Mouse (Mus musculus) colon, adult 2 months (tissue): Measurements from ENCODE around the gene Carns1. TPM values are rescaled to one million over a fixed set of nuclear protein-coding genes. Genes with fewer than 3 reads are reported as not detected.

Source experiments
- polyA plus RNA-seq: library from polyadenylated mRNA; depleted of rRNA; stranded (reverse); fragments of >200 nt; gene quantifications from 2 replicates; pipeline ENCODE4 v1.2.3, GENCODE M21; 2012; rRNA removed

Gene Carns1
- 5.3 and 9.0 TPM in 2 replicates for polyA plus RNA-seq

GRCm38 (mm10) chr19:4175368-4175947 is at the start of gene Carns1:
Gene Carns1, minus strand, starts transcription at chr19:4175479.

GRCm38 (mm10) chr19:4214071-4214770 is 38.9 kb upstream of the Carns1 start, which contains the start of the genes Clcf1 and AC109138.7:
Gene Clcf1, plus strand, starts transcription at chr19:4214238.
Gene AC109138.7, plus strand, starts transcription at chr19:4214357.

GRCm38 (mm10) chr19:4201291-4201909 is 26.1 kb upstream of the Carns1 start, which contains the start of gene Rad9a:
Gene Rad9a, minus strand, starts transcription at chr19:4201662.

GRCm38 (mm10) chr19:4191528-4192250 is 16.4 kb upstream of the Carns1 start, which contains the start of gene Ppp1ca:
Gene Ppp1ca, plus strand, starts transcription at chr19:4192065.

GRCm38 (mm10) chr19:4190831-4191334 is 15.6 kb upstream of the Carns1 start, which contains the start of gene Tbc1d10c:
Gene Tbc1d10c, minus strand, starts transcription at chr19:4191284.

GRCm38 (mm10) chr19:4162646-4163542 is 12.4 kb downstream of the Carns1 start, which contains the start of gene Rps6kb2:
Gene Rps6kb2, minus strand, starts transcription at chr19:4163354.

GRCm38 (mm10) chr19:4153232-4153654 is 22.0 kb downstream of the Carns1 start, which contains the start of gene Ptprcap:
Gene Ptprcap, plus strand, starts transcription at chr19:4153604.

GRCm38 (mm10) chr19:4148491-4148806 is 26.8 kb downstream of the Carns1 start, which contains the start of gene Coro1b:
Gene Coro1b, plus strand, starts transcription at chr19:4148619.

GRCm38 (mm10) chr19:4143759-4144268 is 31.5 kb downstream of the Carns1 start, which contains the start of gene Cabp4:
Gene Cabp4, minus strand, starts transcription at chr19:4144033.

GRCm38 (mm10) chr19:4139446-4139845 is 35.8 kb downstream of the Carns1 start, which contains the start of gene Gpr152:
Gene Gpr152, plus strand, starts transcription at chr19:4139787.

GRCm38 (mm10) chr19:4125741-4126696 is 49.3 kb downstream of the Carns1 start, which contains the start of gene Aip:
Gene Aip, minus strand, starts transcription at chr19:4125858.

Other genes starting within 250 kb of the Carns1 start
- gene Aldh3b1, start 245.7 kb downstream of the Carns1 start, polyA plus RNA-seq = 14.9 and 17.0 TPM in 2 replicates
- gene Unc93b1, start 240.3 kb downstream of the Carns1 start, polyA plus RNA-seq = 160 and 202 TPM in 2 replicates
- 0.15 and 0.35 TPM in 2 replicates for gene Aldh3b3, start 216.8 kb downstream of the Carns1 start, polyA plus RNA-seq
- gene Aldh3b2, start 203.2 kb downstream of the Carns1 start, polyA plus RNA-seq = 14.5 and 14.7 TPM in 2 replicates
- gene Acy3, start 188.9 kb downstream of the Carns1 start, polyA plus RNA-seq = 55.2 and 55.9 TPM in 2 replicates
- gene Tbx10, start 182.7 kb downstream of the Carns1 start, polyA plus RNA-seq = not detected in 2 replicates
- 18.7 and 25.7 TPM in 2 replicates for gene Nudt8, start 174.9 kb downstream of the Carns1 start, polyA plus RNA-seq
- gene Gm49405, start 174.9 kb downstream of the Carns1 start, polyA plus RNA-seq = 2.1 and 2.5 TPM in 2 replicates
- 10.8 and 11.5 TPM in 2 replicates for gene Doc2g, start 172.2 kb downstream of the Carns1 start, polyA plus RNA-seq
- 185 and 192 TPM in 2 replicates for gene Ndufv1, start 162.7 kb downstream of the Carns1 start, polyA plus RNA-seq
- gene Gstp1, start 137.5 kb downstream of the Carns1 start, polyA plus RNA-seq = 871 and 970 TPM in 2 replicates
- 192 and 247 TPM in 2 replicates for gene Gstp2, start 129.5 kb downstream of the Carns1 start, polyA plus RNA-seq
- 8.4 and 8.5 TPM in 2 replicates for gene Gstp3, start 115.9 kb downstream of the Carns1 start, polyA plus RNA-seq
- 2.5 TPM in 1 of 2 replicates, not detected in the other for gene Cabp2, start 93.9 kb downstream of the Carns1 start, polyA plus RNA-seq
- 321 and 393 TPM in 2 replicates for gene Cdk2ap2, start 78.3 kb downstream of the Carns1 start, polyA plus RNA-seq
- gene Pitpnm1, start 75.5 kb downstream of the Carns1 start, polyA plus RNA-seq = 133 and 136 TPM in 2 replicates
- 65.0 and 68.8 TPM in 2 replicates for gene Aip, start 49.6 kb downstream of the Carns1 start, polyA plus RNA-seq
- gene Gpr152, start 35.7 kb downstream of the Carns1 start, polyA plus RNA-seq = 0.02 and 0.05 TPM in 2 replicates
- 0.15 and 0.28 TPM in 2 replicates for gene Cabp4, start 31.4 kb downstream of the Carns1 start, polyA plus RNA-seq
- gene Coro1b, start 26.9 kb downstream of the Carns1 start, polyA plus RNA-seq = 657 and 730 TPM in 2 replicates
- 74.8 and 129 TPM in 2 replicates for gene Ptprcap, start 21.9 kb downstream of the Carns1 start, polyA plus RNA-seq
- 38.0 and 53.9 TPM in 2 replicates for gene Rps6kb2, start 12.1 kb downstream of the Carns1 start, polyA plus RNA-seq
- gene Tbc1d10c, start 15.8 kb upstream of the Carns1 start, polyA plus RNA-seq = 9.9 and 10.0 TPM in 2 replicates
- 488 and 523 TPM in 2 replicates for gene Ppp1ca, start 16.6 kb upstream of the Carns1 start, polyA plus RNA-seq
- gene Rad9a, start 26.2 kb upstream of the Carns1 start, polyA plus RNA-seq = 15.7 and 22.4 TPM in 2 replicates
- gene Clcf1, start 38.8 kb upstream of the Carns1 start, polyA plus RNA-seq = 8.3 and 14.8 TPM in 2 replicates
- not detected in 2 replicates for gene AC109138.7, start 38.9 kb upstream of the Carns1 start, polyA plus RNA-seq
- 86.7 and 104 TPM in 2 replicates for gene Pold4, start 56.4 kb upstream of the Carns1 start, polyA plus RNA-seq
- gene Ssh3, start 93.7 kb upstream of the Carns1 start, polyA plus RNA-seq = 188 and 216 TPM in 2 replicates
- gene Ankrd13d, start 107.7 kb upstream of the Carns1 start, polyA plus RNA-seq = 4.3 and 7.3 TPM in 2 replicates
- gene Grk2, start 130.7 kb upstream of the Carns1 start, polyA plus RNA-seq = 120 and 123 TPM in 2 replicates
- gene Kdm2a, start 222.8 kb upstream of the Carns1 start, polyA plus RNA-seq = 57.0 and 63.9 TPM in 2 replicates